Mouse (Mus musculus): ENCODE results near the gene Ahnak2. TPM values are rescaled to one million over a fixed set of nuclear protein-coding genes. Genes with fewer than 3 reads are reported as not detected.

Gene Ahnak2
- 0.35 TPM for total RNA-seq (2023)

GRCm38 (mm10) chr12:112801864-112802846, at the start of gene Ahnak2:
Gene Ahnak2, minus strand, starts transcription at chr12:112802657.

GRCm38 (mm10) chr12:112829244-112829864, 26.9 kb upstream of the Ahnak2 start, which contains the start of gene Cdca4:
Gene Cdca4, minus strand, starts transcription at chr12:112829423.

GRCm38 (mm10) chr12:112808587-112809364, 6.3 kb upstream of the Ahnak2 start, which contains the start of gene Clba1:
Gene Clba1, plus strand, starts transcription at chr12:112808937.

GRCm38 (mm10) chr12:112760154-112760926, 42.1 kb downstream of the Ahnak2 start, which contains the start of gene Pld4:
Gene Pld4, plus strand, starts transcription at chr12:112760655.

Other genes with a start within 250 kb of the Ahnak2 start
- gene Inf2, start 213.9 kb downstream of the Ahnak2 start, total RNA-seq (2023), result 61.1 TPM
- gene Adssl1, start 182.6 kb downstream of the Ahnak2 start, total RNA-seq (2023), result 1.8 TPM
- 34.7 TPM for gene Siva1, start 158.0 kb downstream of the Ahnak2 start, total RNA-seq (2023)
- 73.5 TPM for gene Akt1, start 127.8 kb downstream of the Ahnak2 start, total RNA-seq (2023)
- 3.1 TPM for gene Zbtb42, start 123.8 kb downstream of the Ahnak2 start, total RNA-seq (2023)
- 13.0 TPM for gene Cep170b, start 82.2 kb downstream of the Ahnak2 start, total RNA-seq (2023)
- gene Pld4, start 42.0 kb downstream of the Ahnak2 start, total RNA-seq (2023), result 32.9 TPM
- 0.47 TPM for gene Clba1, start 6.3 kb upstream of the Ahnak2 start, total RNA-seq (2023)
- 30.1 TPM for gene Cdca4, start 26.8 kb upstream of the Ahnak2 start, total RNA-seq (2023)
- 520 TPM for gene Gpr132, start 65.6 kb upstream of the Ahnak2 start, total RNA-seq (2023)
- gene Jag2, start 127.1 kb upstream of the Ahnak2 start, total RNA-seq (2023), result 9.7 TPM
- 28.0 TPM for gene Nudt14, start 139.5 kb upstream of the Ahnak2 start, total RNA-seq (2023)
- gene Btbd6, start 173.8 kb upstream of the Ahnak2 start, total RNA-seq (2023), result 42.4 TPM
- gene Brf1, start 198.0 kb upstream of the Ahnak2 start, total RNA-seq (2023), result 220 TPM
- 69.6 TPM for gene Pacs2, start 211.9 kb upstream of the Ahnak2 start, total RNA-seq (2023)